Mouse (Mus musculus): Measurements from ENCODE around the gene Fut8.

- TF ChIP-seq POLR2A (IDR thresholded peaks at IDR 0.05; ENCODE audit: low read depth, low read length), result no peak
- TF ChIP-seq EP300 (IDR thresholded peaks at IDR 0.05; ENCODE audit: low read length), result no peak
- TF ChIP-seq MEF2A (IDR thresholded peaks at IDR 0.05; ENCODE audit: borderline replicate concordance, low read depth, low read length), result no peak
Observed at GRCm38 (mm10) chr12:77324142-77324541, 86.2 kb downstream of the Fut8 start.

Measured in CH12.LX (cell line).